Mouse (Mus musculus) NIH3T3 (cell line): ENCODE measurements around the gene Aes.

Experiments
- DNase-seq: peaks from one replicate; pipeline ENCODE4 v3.0.0-alpha.2; 2012; ENCODE audit warnings: low read depth

Aes gene

DNA sequence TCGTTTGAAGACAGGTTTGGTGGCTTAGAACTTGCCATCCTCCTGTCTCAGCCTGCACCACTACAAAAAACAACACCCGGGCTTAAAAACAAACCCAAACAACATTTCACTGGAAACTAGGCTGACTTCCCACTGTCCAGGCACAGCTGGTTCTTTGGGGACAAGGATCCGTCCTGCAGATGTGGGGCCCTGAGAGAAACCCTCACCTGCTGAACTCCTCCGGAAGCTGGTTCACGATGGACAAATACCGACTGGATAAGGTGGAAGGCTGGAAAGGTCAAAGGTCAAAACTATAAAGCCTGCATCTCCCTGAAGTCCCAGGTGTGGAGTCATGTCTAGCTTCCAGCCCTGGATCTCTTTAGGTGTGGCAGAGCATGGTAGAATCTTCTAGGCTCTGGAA, 39.6 kb downstream of the Aes start:
- no peak for DNase-seq

DNA sequence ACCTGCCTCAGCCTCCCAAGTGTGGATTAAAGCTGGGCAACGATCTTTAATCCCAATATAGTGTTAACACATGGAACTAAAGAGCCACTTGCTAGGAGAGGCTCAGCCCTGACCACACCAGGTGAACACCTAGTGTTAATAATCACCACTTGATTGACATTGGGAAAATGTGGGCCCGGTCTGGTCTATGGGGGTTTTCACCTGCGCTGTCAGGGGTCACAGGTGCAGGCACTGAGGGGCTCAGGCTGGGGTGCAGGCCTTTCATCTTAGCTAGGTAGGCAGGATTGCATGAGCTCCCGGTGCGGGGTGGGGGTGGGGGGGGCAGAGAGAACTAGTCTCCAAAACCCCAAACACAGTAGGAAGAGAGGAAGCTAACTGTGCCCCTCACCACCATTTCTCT, 40.3 kb downstream of the Aes start:
- DNase-seq = no peak

- no peak for DNase-seq
These were observed 40.8 kb downstream of the Aes start for GRCm38 (mm10) chr10:81600096-81600495.

DNA sequence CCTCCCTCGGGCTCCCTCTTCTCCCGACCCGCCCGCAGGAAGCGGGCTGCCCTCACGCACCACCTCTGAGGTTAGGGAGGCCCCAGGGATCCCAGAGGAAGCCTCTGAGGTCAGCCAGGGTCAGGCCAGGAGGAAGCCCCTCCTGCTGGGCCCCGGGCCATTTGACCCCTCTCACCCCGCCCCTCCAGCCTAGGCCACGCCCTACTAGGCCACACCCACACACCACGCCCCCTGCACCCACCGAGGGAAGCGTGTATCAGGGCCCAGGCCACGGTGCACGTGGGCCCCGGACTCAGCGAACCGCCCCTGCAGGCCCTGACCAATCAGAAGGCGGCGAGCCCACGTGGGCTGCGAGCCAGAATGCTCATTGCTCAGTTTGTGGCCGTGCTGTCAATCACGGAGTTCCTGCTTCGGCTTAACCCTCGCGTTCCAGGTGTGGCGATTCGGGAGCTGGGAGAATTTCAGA, 41.5 kb downstream of the Aes start, which contains the start of gene Tle6:
Gene Tle6, minus strand, starts transcription at position 336 of the 466 bp plus-strand sequence.
- peak; percentile 90 for DNase-seq

DNA sequence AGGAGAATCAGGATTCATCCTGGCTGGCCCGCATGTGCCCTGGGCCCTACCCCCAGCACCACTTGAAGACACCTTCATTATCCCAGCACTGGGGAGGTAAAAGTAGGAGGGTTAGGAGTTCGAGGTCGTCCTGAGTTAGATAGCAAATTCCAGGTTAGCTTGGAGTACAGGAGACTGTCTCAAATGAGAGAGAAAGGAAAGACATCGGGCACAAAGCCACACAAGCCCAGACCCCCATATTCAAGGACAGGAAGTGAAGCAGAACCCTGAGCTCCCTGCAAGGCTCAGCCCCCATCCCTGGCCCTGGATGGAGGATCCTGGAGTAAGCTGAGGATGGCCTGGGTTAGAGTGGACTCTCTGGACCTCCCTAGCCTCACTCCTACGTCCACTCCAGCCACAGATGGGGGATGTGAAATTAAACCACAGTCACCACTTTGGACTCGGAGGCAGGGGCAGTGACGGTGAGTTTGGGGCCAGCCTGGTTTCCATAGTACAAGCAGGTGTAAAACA, 42.2 kb downstream of the Aes start:
- no peak for DNase-seq

GRCm38 (mm10) chr10:81602741-81603151, 43.5 kb downstream of the Aes start:
- DNase-seq = peak; percentile 82

DNA sequence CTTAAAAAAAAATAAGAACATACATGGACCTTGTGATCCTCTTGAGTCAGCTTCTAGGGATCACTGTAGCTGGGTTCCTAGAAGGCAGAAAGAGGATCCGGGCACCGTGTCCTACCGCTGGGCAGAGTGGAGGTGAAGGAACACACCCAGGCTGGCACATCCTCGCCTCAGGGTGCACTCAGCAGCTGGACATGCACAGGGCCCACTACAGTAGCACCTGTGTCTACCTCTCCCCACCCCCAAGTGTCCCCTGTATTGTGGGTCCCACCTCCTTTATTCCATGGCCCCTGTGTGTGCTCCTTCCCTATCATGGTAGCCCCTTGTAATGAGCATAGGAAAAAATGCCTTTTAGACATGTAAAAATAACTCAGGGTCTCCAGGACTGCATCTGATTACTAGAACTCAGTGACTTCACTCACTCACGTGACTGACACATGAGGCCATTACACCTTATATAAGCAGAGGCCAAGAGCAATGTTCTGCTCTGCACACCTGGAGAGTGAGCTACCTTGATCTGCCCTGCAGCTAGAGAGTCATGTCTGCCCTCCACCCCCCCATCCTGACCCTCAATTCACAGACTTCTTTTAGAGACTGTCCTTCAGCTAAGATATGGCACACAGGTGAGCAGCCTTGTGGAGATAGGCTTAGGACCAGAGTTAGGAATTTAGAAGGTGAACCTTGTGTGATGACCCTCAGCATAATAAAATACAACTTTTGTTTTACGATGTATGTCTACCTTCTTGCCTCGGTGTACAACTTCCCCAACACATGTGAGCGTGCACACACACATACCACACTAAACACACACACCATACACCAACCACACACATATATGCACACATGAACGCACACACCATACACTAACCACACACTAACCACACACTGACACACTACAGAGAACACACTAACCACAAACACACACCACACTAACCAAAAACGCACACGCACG, 45.0 kb downstream of the Aes start:
- no peak for DNase-seq

DNA sequence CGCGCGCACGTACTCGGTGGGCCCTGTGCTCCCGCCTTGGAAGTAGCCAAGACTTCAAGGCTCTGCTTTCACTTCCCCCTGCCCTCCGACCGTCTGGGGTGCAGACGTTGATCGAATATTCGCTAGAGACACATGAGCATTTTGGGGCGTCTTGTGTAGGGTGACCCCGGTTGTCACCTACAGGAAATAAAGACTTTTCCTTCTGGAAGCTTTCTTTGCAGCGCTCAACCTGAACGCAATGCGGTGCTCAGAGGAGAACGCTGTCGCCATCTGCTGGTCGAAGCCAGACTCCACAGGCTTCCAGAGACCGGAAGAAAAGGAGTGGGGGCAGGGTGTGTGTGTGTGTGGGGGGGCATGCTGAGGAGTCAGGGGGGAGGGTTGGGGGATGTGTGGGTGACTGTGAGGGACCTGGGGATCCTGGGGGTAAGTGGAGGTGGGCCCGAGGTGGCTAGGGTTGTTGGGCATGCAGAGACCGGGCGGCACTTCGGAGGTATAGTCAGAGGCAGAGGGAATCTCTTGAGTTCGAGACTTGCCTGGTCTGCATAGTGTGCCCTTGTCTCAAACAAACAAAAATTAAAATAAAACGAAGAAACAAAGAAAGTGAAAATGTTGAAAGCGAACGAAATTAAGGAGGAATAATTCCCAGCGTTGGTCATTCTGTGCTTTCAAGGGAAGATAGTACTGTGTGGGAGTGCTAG, 45.8 kb downstream of the Aes start:
- peak; percentile 97 for DNase-seq

- DNase-seq = no peak
These were observed 46.3 kb downstream of the Aes start for GRCm38 (mm10) chr10:81605666-81605973.

DNA sequence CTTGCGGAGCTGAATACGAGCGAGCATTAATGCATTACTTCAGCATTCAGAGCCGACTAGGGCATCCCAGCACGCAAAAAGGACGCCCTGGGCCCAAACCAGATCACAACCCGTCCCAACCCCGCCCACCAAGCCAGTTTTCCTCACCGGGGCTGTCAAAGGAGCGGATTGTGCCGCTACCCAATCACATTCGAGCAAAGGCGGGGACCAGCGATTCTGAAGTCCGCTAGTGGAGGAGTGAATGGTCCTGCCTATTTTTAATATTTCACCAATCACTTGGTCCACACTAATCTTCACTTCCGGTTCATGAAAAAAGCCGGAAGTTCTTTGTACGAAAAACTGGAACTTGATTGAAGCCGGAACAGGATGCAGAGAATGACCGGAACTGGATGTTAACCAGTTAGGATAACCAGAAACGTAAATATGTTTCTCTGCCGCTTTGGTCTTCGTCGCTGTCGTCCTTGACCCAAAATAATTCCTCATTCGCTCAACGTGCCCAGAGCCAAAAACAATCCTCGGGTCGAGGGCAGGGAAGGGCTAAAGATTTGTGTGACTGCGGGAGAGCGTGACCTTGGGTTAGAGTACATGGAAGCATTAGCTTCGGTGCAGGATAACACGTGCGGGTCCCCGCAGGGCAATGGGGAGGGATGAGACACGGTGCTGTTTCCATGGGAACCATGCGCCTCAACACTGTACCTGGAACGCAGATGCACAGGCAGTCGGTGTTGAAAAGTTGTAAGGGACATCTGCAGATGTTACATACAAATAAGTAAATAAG, 46.9 kb downstream of the Aes start, which contains the start of gene BC025920:
Gene BC025920, plus strand, starts transcription at position 297 of the 778 bp plus-strand sequence.
- DNase-seq = peak; percentile 99

DNA sequence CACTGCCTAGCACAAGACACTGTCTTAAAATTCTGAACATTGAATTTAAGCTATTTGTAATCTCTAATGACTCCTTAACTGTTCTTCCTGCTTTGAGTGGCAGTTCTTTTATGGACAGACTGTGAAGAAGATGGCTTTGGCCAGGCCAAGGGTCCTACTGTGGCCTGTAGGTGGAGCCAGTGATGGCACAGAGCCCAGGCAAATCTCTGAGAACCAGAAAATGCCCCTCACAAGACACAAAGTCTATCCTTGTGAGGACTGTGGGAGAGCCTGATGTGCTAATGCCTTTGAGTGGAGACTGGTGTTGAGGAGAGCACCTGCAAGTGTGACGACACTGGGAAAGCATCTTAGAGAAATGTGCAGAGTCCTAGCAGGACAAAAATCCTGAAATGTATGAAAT, 49.0 kb downstream of the Aes start:
- DNase-seq = peak; percentile 39

- peak; percentile 54 for DNase-seq
These were observed 53.5 kb downstream of the Aes start for GRCm38 (mm10) chr10:81612779-81613178.

DNA sequence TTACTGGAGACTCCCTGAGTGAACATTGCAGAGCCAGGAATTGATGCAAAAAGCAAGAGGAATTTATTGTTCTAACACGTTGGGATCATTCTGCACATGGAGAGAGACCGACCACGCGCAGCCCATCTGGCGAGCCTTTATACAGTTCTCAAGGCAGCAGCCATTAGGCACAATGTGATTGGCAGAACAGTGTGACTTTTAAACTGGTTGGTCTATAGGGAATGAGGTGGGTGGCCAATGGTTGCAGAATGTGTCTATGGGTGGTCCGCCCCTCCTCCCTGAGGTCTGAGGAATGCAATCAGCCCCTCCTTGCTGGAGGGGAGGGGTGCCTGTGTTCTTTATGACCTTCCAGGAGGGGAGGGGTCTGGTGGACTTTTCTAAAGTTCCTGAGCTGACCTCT, 56.2 kb downstream of the Aes start:
- no peak for DNase-seq
